Mouse (Mus musculus) midbrain, embryonic 14.5 days (tissue): ENCODE data around the gene Mknk1. TPM values are rescaled to one million over a fixed set of nuclear protein-coding genes. Genes with fewer than 3 reads are reported as not detected.

Experiments
- ATAC-seq: fragments of 200-750 bp; cut with Nextera tagmentation; 2 replicates; pipeline ENCODE4 v1.8.0; 2017; ENCODE audit warnings: moderate number of reproducible peaks, moderate library complexity; ENCODE audit not compliant: low FRiP score, low TSS enrichment
- DNase-seq: peaks from one replicate; pipeline ENCODE4 v3.0.0-alpha.2; 2015
- H3K27ac ChIP-seq: fragments of 300-500 bp; sonication (generic); replicated peaks from 2 replicates; pipeline ENCODE4 v1.5.1; 2014; ENCODE audit warnings: mild to moderate bottlenecking, low read depth, low read length, moderate library complexity
- H3K27me3 ChIP-seq: fragments of 300-500 bp; sonication (generic); 2 replicates; pipeline ENCODE4 v1.6.1; 2014; ENCODE audit warnings: low read length, control low read depth, mixed read lengths; ENCODE audit not compliant: control insufficient read depth, insufficient read depth
- H3K36me3 ChIP-seq: fragments of 300-500 bp; sonication (generic); 2 replicates; pipeline ENCODE4 v1.6.1; 2014; ENCODE audit warnings: low read length, control low read depth; ENCODE audit not compliant: control insufficient read depth, insufficient read depth
- H3K4me1 ChIP-seq: fragments of 300-500 bp; sonication (generic); 2 replicates; pipeline ENCODE4 v1.6.1; 2014; ENCODE audit warnings: mild to moderate bottlenecking, antibody characterized with exemption, low read length, control low read depth; ENCODE audit not compliant: control insufficient read depth, insufficient read depth
- H3K4me2 ChIP-seq: fragments of 300-500 bp; sonication (generic); 2 replicates; pipeline ENCODE4 v1.6.1; 2014; ENCODE audit warnings: mild to moderate bottlenecking, low read length, moderate library complexity
- H3K4me3 ChIP-seq: fragments of 300-500 bp; sonication (generic); replicated peaks from 2 replicates; pipeline ENCODE4 v1.5.1; 2014; ENCODE audit warnings: low read depth, low read length
- H3K9ac ChIP-seq: fragments of 300-500 bp; sonication (generic); replicated peaks from 2 replicates; pipeline ENCODE4 v1.6.1; 2014; ENCODE audit warnings: mild to moderate bottlenecking, low read length, moderate library complexity
- H3K9me3 ChIP-seq: fragments of 300-500 bp; sonication (generic); 2 replicates; pipeline ENCODE4 v1.6.1; 2016; ENCODE audit warnings: low read length, control low read depth, mixed read lengths; ENCODE audit not compliant: control insufficient read depth
- WGBS: fragments of 180-500 bp; shearing (Covaris S2); extraction: QIAGEN DNeasy Blood & Tissue Kit; methylation state at CpG from one replicate; pipeline ENCODE4 v1.1.7; 2014; 5-methylcytosine and 5-hydroxymethylcytosine counted together
- polyA plus RNA-seq: library from polyadenylated mRNA; unstranded; fragments of >200 nt; fragmentation: Nextera tagmentation; extraction: Ambion mirVana; gene quantifications from 2 replicates; pipeline ENCODE4 v1.2.1, GENCODE M21; 2014

The Mknk1 gene
- polyA plus RNA-seq, 1 experiment from 2014 or later = 18.0 TPM

DNA sequence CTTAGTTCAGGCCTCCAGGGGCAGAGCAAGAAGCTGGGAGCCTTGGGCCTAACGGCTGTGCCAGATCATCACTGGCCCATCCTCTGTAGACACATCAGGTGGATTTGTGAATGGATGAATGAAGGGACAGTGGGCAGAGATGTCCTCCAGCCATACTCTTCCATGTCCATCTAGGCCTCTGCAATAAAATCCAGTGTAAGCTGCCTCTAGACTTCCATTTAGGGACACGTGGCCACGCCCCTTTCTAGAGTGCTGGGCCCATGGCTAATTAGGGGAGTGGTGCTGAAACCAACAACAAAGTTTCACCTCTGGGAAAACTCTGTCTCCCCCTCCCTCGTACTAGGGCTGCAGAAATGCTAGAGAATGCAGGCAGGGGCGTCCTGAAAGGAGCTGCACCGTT, 51.1 kb downstream of the Mknk1 start:
- H3K9me3 ChIP-seq = no peaks in the 10 kb centered on the region
- 0 out of 2 replicates have a peak overlapping the region, but pooled peaks have one; percentile 44 for H3K9ac ChIP-seq
- peak overlapping the region; percentile 62 for H3K4me2 ChIP-seq
- no peak overlapping the region for H3K27ac ChIP-seq
- H3K4me1 ChIP-seq = peaks cover 8% of the 10 kb centered on the region
- WGBS = 15% methylated on average over 6 of the region's 6 CpGs
- peaks cover 24% of the 10 kb centered on the region for H3K27me3 ChIP-seq
- H3K36me3 ChIP-seq = no peaks in the 10 kb centered on the region
- ATAC-seq = peak; percentile 15; the same call in 1 of the 2 replicates
- DNase-seq = no peak
- peak overlapping the region; percentile 28 for H3K4me3 ChIP-seq

DNA sequence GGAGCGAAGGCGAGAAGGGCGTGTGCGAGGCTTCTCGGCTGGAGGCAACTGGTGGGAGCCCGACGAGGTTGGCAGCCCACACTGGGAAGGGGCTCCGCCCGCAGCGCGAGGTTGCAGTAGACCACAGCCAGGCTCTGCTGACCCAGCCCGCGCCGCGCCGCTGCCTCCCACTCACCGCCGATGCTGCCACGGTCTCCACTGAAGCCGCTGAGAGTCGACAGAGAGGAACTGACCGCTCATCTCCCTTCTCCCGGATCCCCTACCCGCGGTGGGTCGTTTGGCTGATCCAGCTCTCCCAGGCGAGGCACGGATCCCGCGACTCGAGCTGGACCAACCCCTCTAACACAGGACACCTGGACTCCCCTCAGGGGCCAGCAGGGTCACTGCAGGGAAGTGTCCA, 51.6 kb downstream of the Mknk1 start, which contains the start of gene 6430628N08Rik:
Gene 6430628N08Rik (plus strand): TSS at position 113 of the 400 bp plus-strand sequence.
- WGBS = 1% methylated on average over 31 of the region's 31 CpGs
- DNase-seq = peak; percentile 45
- H3K27ac ChIP-seq = no peak within 1 kb of the TSS
- no peaks in the 10 kb centered on the region for H3K36me3 ChIP-seq
- peaks cover 8% of the 10 kb centered on the region for H3K4me1 ChIP-seq
- peak within 1 kb of the TSS; percentile 62 for H3K4me2 ChIP-seq
- H3K9ac ChIP-seq = peak within 1 kb of the TSS; percentile 44
- H3K27me3 ChIP-seq = peaks cover 24% of the 10 kb centered on the region
- peak within 1 kb of the TSS; percentile 28 for H3K4me3 ChIP-seq
- ATAC-seq = peak; percentile 1; the same call in 1 of the 2 replicates
- no peaks in the 10 kb centered on the region for H3K9me3 ChIP-seq

DNA sequence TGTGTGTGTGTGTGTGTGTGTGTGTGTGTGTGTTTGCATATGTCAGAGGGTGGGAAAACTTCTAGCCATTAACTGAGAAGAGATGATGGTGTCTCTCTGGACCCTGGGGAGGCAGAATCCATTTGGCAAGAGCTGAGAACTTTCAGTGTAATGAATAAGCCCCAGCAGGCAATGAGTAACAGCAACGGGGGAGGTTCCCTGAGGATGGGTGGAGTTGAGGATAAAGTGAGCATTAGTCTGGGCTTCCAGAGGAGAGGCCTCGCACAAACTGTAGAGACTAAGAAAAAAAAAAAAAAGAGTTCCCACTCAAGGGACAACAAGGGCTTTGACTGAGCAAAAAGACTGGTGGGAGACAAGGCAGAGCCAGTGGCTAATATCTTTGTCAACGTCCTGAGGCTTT, 55.3 kb downstream of the Mknk1 start:
- ATAC-seq = no peak
- WGBS = 13% methylated on average over 3 of the region's 3 CpGs
- Histone ChIP-seq H3K9ac (no peak overlapping the region), H3K27ac (no peak overlapping the region), H3K4me1 (peaks cover 18% of the 10 kb centered on the region), H3K27me3 (peaks cover 53% of the 10 kb centered on the region), H3K36me3 (no peaks in the 10 kb centered on the region), H3K9me3 (no peaks in the 10 kb centered on the region), H3K4me2 (no peak overlapping the region), H3K4me3 (no peak overlapping the region)
- no peak for DNase-seq

DNA sequence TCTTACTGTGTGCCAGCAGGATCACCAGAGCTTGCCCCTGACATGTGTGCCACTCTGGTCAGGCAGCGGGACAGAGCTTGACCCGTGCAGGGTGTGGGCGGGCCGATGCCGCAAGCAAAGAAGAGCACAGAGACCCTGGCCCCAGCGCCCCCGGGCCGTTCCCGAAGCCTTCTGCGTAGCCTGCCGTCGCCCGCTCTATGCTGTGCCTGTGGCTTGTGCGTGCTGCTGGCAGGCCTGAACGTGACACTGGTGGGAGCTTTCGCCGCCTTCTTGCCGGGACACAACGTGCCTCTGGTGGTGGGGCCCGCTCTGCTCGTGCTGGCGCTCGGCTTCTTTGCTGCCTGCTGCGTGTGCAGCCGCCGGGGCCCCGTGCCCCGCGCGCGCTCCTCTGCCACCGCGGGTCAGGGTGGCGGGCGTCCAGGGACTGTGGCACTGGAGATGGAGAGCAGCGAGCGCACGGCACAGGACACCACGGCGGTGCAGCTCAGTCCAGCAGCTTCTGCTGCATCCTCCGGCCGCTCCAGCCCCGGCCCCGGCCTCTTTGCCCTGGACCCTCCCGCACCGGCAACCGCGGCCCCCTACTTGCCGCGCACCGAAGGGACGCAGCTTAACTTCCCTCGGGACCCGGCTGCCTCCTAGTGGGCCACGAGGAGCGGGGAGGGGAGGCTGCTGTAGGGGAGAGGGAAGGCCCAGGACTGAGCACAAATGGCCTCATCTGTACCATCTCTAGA, 59.1 kb downstream of the Mknk1 start:
- H3K4me3 ChIP-seq = peak overlapping the region; percentile 39
- peak overlapping the region; percentile 89 for H3K4me2 ChIP-seq
- WGBS = 1% methylated on average over 56 of the region's 56 CpGs
- H3K36me3 ChIP-seq = no peaks in the 10 kb centered on the region
- DNase-seq (peak; percentile 76), ATAC-seq (peak; percentile 61)
- peaks cover 9% of the 10 kb centered on the region for H3K4me1 ChIP-seq
- H3K9me3 ChIP-seq = no peaks in the 10 kb centered on the region
- H3K9ac ChIP-seq = peak overlapping the region; percentile 60
- H3K27me3 ChIP-seq = peaks cover 45% of the 10 kb centered on the region
- no peak overlapping the region for H3K27ac ChIP-seq

DNA sequence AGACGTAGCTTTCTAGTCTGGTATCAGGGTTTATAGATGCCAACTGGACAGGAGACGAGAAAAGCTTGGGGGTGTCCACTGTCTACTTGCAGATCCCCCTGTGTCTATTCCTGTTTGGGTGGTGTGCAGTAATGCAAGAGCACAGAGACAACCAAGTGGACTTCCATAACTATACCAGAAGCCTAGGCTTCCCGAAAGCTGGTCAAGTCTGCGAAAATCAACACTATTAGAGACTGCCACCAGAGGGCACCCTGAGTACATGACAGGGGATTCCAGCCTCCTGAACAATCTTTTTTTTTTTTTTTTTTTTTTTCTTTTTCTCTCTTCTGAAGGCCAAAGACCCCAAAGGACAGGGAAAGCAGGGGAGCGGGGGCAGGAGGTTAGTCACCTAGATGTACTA, 63.8 kb downstream of the Mknk1 start:
- no peaks in the 10 kb centered on the region for H3K36me3 ChIP-seq
- H3K9me3 ChIP-seq = no peaks in the 10 kb centered on the region
- WGBS = 19% methylated on average over 5 of the region's 5 CpGs
- peak; percentile 92 for DNase-seq
- no peak overlapping the region for H3K4me2 ChIP-seq
- H3K27me3 ChIP-seq = peaks cover 46% of the 10 kb centered on the region
- H3K4me1 ChIP-seq = peaks cover 27% of the 10 kb centered on the region
- no peak overlapping the region for H3K27ac ChIP-seq
- ATAC-seq = no peak
- no peak overlapping the region for H3K9ac ChIP-seq
- no peak overlapping the region for H3K4me3 ChIP-seq

DNA sequence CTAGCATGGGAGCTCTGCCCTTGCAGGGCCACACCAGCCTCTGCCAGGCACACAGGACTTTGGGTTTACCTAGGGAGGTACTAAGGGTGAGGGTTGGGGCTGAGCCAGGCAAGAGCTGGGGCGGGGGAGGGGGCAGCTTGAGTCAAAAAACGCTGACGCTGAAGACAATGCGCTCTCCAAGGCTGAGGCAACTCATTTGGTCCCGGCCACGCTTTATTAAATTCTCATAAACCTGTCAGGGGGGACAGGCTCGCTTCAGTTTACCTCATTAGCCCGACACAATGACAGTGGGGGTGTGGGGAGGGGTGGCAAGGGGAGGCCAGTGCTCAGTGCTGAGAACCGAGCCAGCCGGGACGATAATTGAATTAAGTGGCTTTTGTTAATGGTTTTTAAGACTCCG, 65.4 kb downstream of the Mknk1 start:
- peaks cover 32% of the 10 kb centered on the region for H3K27me3 ChIP-seq
- no peak overlapping the region for H3K9ac ChIP-seq
- peaks cover 26% of the 10 kb centered on the region for H3K4me1 ChIP-seq
- no peak overlapping the region for H3K4me2 ChIP-seq
- ATAC-seq (no peak; the same call in 1 of the 2 replicates), DNase-seq (peak; percentile 57)
- no peaks in the 10 kb centered on the region for H3K36me3 ChIP-seq
- no peak overlapping the region for H3K27ac ChIP-seq
- H3K4me3 ChIP-seq = no peak overlapping the region
- WGBS = 3% methylated on average over 12 of the region's 12 CpGs
- H3K9me3 ChIP-seq = no peaks in the 10 kb centered on the region

DNA sequence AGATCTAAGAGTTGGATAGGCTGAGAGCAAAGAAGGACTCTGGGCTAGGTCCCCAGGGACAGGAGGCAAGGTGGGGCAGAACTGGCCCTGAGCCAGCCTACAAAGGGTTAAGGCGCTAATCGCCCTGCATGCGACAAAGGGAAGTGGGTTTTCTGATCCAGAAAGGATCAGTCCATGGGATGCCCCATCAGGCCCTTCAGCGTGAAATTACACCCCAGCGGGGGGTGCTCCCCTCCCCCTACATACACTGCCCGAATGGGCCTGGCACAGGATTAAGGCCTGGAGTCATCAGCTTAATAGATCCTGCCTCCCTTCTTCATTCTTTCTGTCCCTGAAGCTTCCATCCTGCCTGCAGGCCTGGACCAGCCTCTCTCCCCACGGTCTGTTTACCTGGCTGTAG, 66.7 kb downstream of the Mknk1 start:
- Histone ChIP-seq H3K4me2 (peak overlapping the region; percentile 13; the same call in 1 of the 2 replicates), H3K4me3 (no peak overlapping the region), H3K27ac (no peak overlapping the region), H3K36me3 (no peaks in the 10 kb centered on the region), H3K4me1 (peaks cover 26% of the 10 kb centered on the region), H3K9me3 (no peaks in the 10 kb centered on the region), H3K9ac (no peak overlapping the region), H3K27me3 (peaks cover 23% of the 10 kb centered on the region)
- DNase-seq = peak; percentile 79
- peak; percentile 65 for ATAC-seq
- 2% methylated on average over 7 of the region's 7 CpGs for WGBS

DNA sequence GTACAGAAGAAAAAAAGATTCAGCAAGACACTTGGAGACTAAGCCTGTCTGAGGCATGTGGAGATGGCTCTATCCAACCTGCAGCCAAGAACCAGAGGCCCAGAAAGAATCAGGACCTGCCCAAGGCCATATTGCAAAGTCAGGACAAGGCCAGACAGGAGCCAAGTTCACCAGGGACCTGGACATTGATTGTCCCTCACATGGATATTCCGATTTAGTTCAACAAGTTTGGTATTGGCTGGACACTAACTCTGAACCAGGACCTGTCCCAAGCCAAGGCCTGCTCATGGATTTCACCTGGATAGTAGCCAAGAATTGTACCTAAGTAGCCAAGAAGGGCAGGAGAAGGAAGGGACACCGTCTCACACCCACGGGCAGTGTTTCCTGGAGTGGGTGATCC, 67.8 kb downstream of the Mknk1 start:
- ATAC-seq = no peak

DNA sequence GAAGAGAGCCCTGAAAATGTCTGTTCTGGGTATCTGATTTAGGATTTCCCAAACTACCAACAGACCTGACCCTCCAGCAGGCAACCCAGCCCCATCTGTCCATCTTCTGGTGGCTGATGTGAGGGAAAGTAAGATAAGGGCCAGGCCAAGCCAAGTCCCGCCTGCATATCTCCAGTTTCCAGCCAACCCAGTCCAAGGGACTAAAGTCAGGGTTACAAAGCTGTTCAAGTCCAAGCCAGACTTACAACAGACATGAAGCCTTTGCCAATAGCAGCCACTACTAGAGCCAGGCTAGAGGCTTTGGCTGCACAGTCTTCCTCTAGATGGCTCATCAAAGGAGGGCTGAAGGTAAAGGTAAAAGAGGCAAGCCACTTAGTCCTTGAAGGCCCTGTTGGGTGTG, 69.0 kb downstream of the Mknk1 start:
- Histone ChIP-seq H3K36me3 (no peaks in the 10 kb centered on the region), H3K4me2 (no peak overlapping the region), H3K9ac (no peak overlapping the region), H3K4me1 (peaks cover 26% of the 10 kb centered on the region), H3K9me3 (no peaks in the 10 kb centered on the region), H3K4me3 (no peak overlapping the region), H3K27ac (no peak overlapping the region), H3K27me3 (peaks cover 17% of the 10 kb centered on the region)
- DNase-seq (no peak), ATAC-seq (no peak)
- WGBS = 84% methylated on average over 1 of the region's 1 CpGs

More for the DNA sequence above, 67.8 kb downstream of the Mknk1 start:
- no peak for DNase-seq
- peaks cover 22% of the 10 kb centered on the region for H3K27me3 ChIP-seq
- no peak overlapping the region for H3K27ac ChIP-seq
- no peak overlapping the region for H3K4me2 ChIP-seq
- peaks cover 26% of the 10 kb centered on the region for H3K4me1 ChIP-seq
- H3K4me3 ChIP-seq = no peak overlapping the region
- H3K9ac ChIP-seq = no peak overlapping the region
- 93% methylated on average over 3 of the region's 3 CpGs for WGBS
- no peaks in the 10 kb centered on the region for H3K9me3 ChIP-seq
- H3K36me3 ChIP-seq = no peaks in the 10 kb centered on the region
